Mouse (Mus musculus) skeletal muscle tissue, postnatal 0 days (tissue): ENCODE results near the gene Phrf1. TPM values are rescaled to one million over a fixed set of nuclear protein-coding genes. Genes with fewer than 3 reads are reported as not detected.

Experiments
- microRNA counts: library from miRNA; unstranded; fragments of <30 nt; microRNA quantifications from one replicate; lab custom pipeline; 2015
- microRNA-seq, 2 experiments: library from miRNA; unstranded; fragments of <30 nt; microRNA quantifications; one replicate each; pipeline ENCODE4; 2016
- polyA plus RNA-seq: library from polyadenylated mRNA; unstranded; fragments of >200 nt; fragmentation: Nextera tagmentation; extraction: Ambion mirVana; gene quantifications from 2 replicates; pipeline ENCODE4 v1.2.1, GENCODE M21; 2015

Gene Phrf1
- 18.7 and 20.2 TPM in 2 replicates for polyA plus RNA-seq

GRCm38 (mm10) chr7:141228279-141229067 lies at the start of gene Phrf1:
Phrf1 (plus strand) TSS chr7:141228784.

GRCm38 (mm10) chr7:141193948-141194347 lies 34.6 kb upstream of the Phrf1 start, which contains the start of the genes Hras and Lrrc56:
Hras (minus strand) TSS chr7:141194005.
Lrrc56 (plus strand) TSS chr7:141194157.

GRCm38 (mm10) chr7:141213605-141214235 lies 14.9 kb upstream of the Phrf1 start, which contains the start of gene Lmntd2:
Lmntd2 (minus strand) TSS chr7:141214080.

GRCm38 (mm10) chr7:141215101-141215879 lies 13.3 kb upstream of the Phrf1 start, which contains the start of gene Rassf7:
Rassf7 (plus strand) TSS chr7:141215860.

GRCm38 (mm10) chr7:141265739-141266561 lies 37.4 kb downstream of the Phrf1 start, which contains the start of gene Irf7:
Irf7 (minus strand) TSS chr7:141266481.

GRCm38 (mm10) chr7:141276546-141276945 lies 48.0 kb downstream of the Phrf1 start, which contains the start of gene Cdhr5:
Cdhr5 (minus strand) TSS chr7:141276786.

GRCm38 (mm10) chr7:141278766-141279590 lies 50.4 kb downstream of the Phrf1 start, which contains the start of gene Sct:
Sct (minus strand) TSS chr7:141279133.

GRCm38 (mm10) chr7:141291921-141292582 lies 63.5 kb downstream of the Phrf1 start, which contains the start of gene Drd4:
Drd4 (plus strand) TSS chr7:141292006.

MicroRNAs within 50 kb of the gene (microRNA counts, 519-probe panel; counts per million panel counts)
- 3,881 counts per million, percentile 79 among the panel's probes with 10 or more counts for microRNA mmu-miR-210 (lab: Ali Mortazavi, UCI)

Small RNA genes lying within 50 kb of the gene (microRNA-seq; reads per million reads assigned to microRNA genes)
- gene Mir210, result 417 to 551 reads per million in 2 experiments

Other genes with a start within 250 kb of the Phrf1 start
- 250 and 252 TPM in 2 replicates for gene Ifitm3, start 218.0 kb upstream of the Phrf1 start, polyA plus RNA-seq
- gene Ifitm6, start 210.9 kb upstream of the Phrf1 start, polyA plus RNA-seq, result 0.56 and 1.0 TPM in 2 replicates
- not detected in 2 replicates for gene Gm17387, start 199.7 kb upstream of the Phrf1 start, polyA plus RNA-seq
- 0.56 TPM in 1 of 2 replicates, not detected in the other for gene B4galnt4, start 167.7 kb upstream of the Phrf1 start, polyA plus RNA-seq
- 0.46 and 4.1 TPM in 2 replicates for gene Pkp3, start 150.6 kb upstream of the Phrf1 start, polyA plus RNA-seq
- 2.8 and 3.8 TPM in 2 replicates for gene Sigirr, start 128.2 kb upstream of the Phrf1 start, polyA plus RNA-seq
- gene Ano9, start 111.0 kb upstream of the Phrf1 start, polyA plus RNA-seq, result 0.93 TPM in 1 of 2 replicates, not detected in the other
- 29.8 and 34.4 TPM in 2 replicates for gene Ptdss2, start 106.4 kb upstream of the Phrf1 start, polyA plus RNA-seq
- 80.7 and 92.6 TPM in 2 replicates for gene Rnh1, start 55.9 kb upstream of the Phrf1 start, polyA plus RNA-seq
- 168 and 179 TPM in 2 replicates for gene Hras, start 34.8 kb upstream of the Phrf1 start, polyA plus RNA-seq
- gene Lrrc56, start 34.6 kb upstream of the Phrf1 start, polyA plus RNA-seq, result 2.4 and 3.6 TPM in 2 replicates
- 0.18 TPM in 1 of 2 replicates, not detected in the other for gene Lmntd2, start 14.7 kb upstream of the Phrf1 start, polyA plus RNA-seq
- gene Rassf7, start 12.9 kb upstream of the Phrf1 start, polyA plus RNA-seq, result 26.0 and 26.8 TPM in 2 replicates
- gene Irf7, start 37.7 kb downstream of the Phrf1 start, polyA plus RNA-seq, result 7.6 and 9.4 TPM in 2 replicates
- 1.9 and 2.4 TPM in 2 replicates for gene Cdhr5, start 48.0 kb downstream of the Phrf1 start, polyA plus RNA-seq
- 7.2 and 11.2 TPM in 2 replicates for gene Sct, start 50.3 kb downstream of the Phrf1 start, polyA plus RNA-seq
- gene Drd4, start 63.2 kb downstream of the Phrf1 start, polyA plus RNA-seq, result 0.23 and 0.56 TPM in 2 replicates
- 30.0 and 33.3 TPM in 2 replicates for gene Deaf1, start 98.9 kb downstream of the Phrf1 start, polyA plus RNA-seq
- gene Tmem80, start 99.0 kb downstream of the Phrf1 start, polyA plus RNA-seq, result 21.3 and 21.5 TPM in 2 replicates
- 2.2 and 2.4 TPM in 2 replicates for gene Eps8l2, start 110.1 kb downstream of the Phrf1 start, polyA plus RNA-seq
- gene Taldo1, start 163.4 kb downstream of the Phrf1 start, polyA plus RNA-seq, result 210 and 316 TPM in 2 replicates
- gene Gatd1, start 185.4 kb downstream of the Phrf1 start, polyA plus RNA-seq, result 25.7 and 27.1 TPM in 2 replicates
- gene Cend1, start 200.7 kb downstream of the Phrf1 start, polyA plus RNA-seq, result 0.40 and 0.59 TPM in 2 replicates
- gene Slc25a22, start 209.1 kb downstream of the Phrf1 start, polyA plus RNA-seq, result 15.8 and 17.3 TPM in 2 replicates
- 1.2 and 1.8 TPM in 2 replicates for gene Pidd1, start 215.2 kb downstream of the Phrf1 start, polyA plus RNA-seq
- 941 and 958 TPM in 2 replicates for gene Rplp2, start 218.6 kb downstream of the Phrf1 start, polyA plus RNA-seq
- 249 and 404 TPM in 2 replicates for gene Pnpla2, start 226.4 kb downstream of the Phrf1 start, polyA plus RNA-seq
- gene Cracr2b, start 232.3 kb downstream of the Phrf1 start, polyA plus RNA-seq, result 13.8 and 15.2 TPM in 2 replicates
- gene Cd151, start 238.6 kb downstream of the Phrf1 start, polyA plus RNA-seq, result 18.0 and 21.8 TPM in 2 replicates
- gene Polr2l, start 246.3 kb downstream of the Phrf1 start, polyA plus RNA-seq, result 45.8 and 47.8 TPM in 2 replicates
- gene Tspan4, start 246.5 kb downstream of the Phrf1 start, polyA plus RNA-seq, result 43.1 and 47.4 TPM in 2 replicates